Mouse (Mus musculus): ENCODE results near the gene Gm45261.

Gene Gm45261

GRCm38 (mm10) chr1:80461348-80461747, at the start of gene Gm45261:
Gm45261 (minus strand) TSS chr1:80461448.
- no peak for DNase-seq (ENCODE audit: low spot score)

GRCm38 (mm10) chr1:80504757-80505156, 43.5 kb upstream of the Gm45261 start:
- no peak for DNase-seq (ENCODE audit: low spot score)

GRCm38 (mm10) chr1:80504081-80504480, 42.8 kb upstream of the Gm45261 start:
- DNase-seq (ENCODE audit: low spot score): no peak

GRCm38 (mm10) chr1:80502456-80503165, 41.4 kb upstream of the Gm45261 start:
- no peak for DNase-seq (ENCODE audit: low spot score)

- no peak for DNase-seq (ENCODE audit: low spot score)
Observed at GRCm38 (mm10) chr1:80499264-80499663, 38.0 kb upstream of the Gm45261 start.

- DNase-seq (ENCODE audit: low spot score): no peak
Observed at GRCm38 (mm10) chr1:80496360-80496759, 35.1 kb upstream of the Gm45261 start.

GRCm38 (mm10) chr1:80483419-80483818, 22.2 kb upstream of the Gm45261 start:
- no peak for DNase-seq (ENCODE audit: low spot score)

- no peak for DNase-seq (ENCODE audit: low spot score)
Observed at GRCm38 (mm10) chr1:80474942-80475341, 13.7 kb upstream of the Gm45261 start.

- DNase-seq (ENCODE audit: low spot score): no peak
Observed at GRCm38 (mm10) chr1:80472395-80472794, 11.1 kb upstream of the Gm45261 start.

- DNase-seq (ENCODE audit: low spot score): no peak
Observed at GRCm38 (mm10) chr1:80459923-80460322, 1.3 kb downstream of the Gm45261 start.

GRCm38 (mm10) chr1:80459477-80459876, 1.8 kb downstream of the Gm45261 start:
- no peak for DNase-seq (ENCODE audit: low spot score)

- no peak for DNase-seq (ENCODE audit: low spot score)
Observed at GRCm38 (mm10) chr1:80453971-80454370, 7.3 kb downstream of the Gm45261 start.

GRCm38 (mm10) chr1:80451914-80452549, 9.2 kb downstream of the Gm45261 start:
- DNase-seq (ENCODE audit: low spot score): no peak

- no peak for DNase-seq (ENCODE audit: low spot score)
Observed at GRCm38 (mm10) chr1:80447554-80447953, 13.7 kb downstream of the Gm45261 start.

- no peak for DNase-seq (ENCODE audit: low spot score)
Observed at GRCm38 (mm10) chr1:80440911-80441310, 20.3 kb downstream of the Gm45261 start.

- no peak for DNase-seq (ENCODE audit: low spot score)
Observed at GRCm38 (mm10) chr1:80438506-80438905, 22.7 kb downstream of the Gm45261 start.

- DNase-seq (ENCODE audit: low spot score): no peak
Observed at GRCm38 (mm10) chr1:80427946-80428345, 33.3 kb downstream of the Gm45261 start.

- DNase-seq (ENCODE audit: low spot score): no peak
Observed at GRCm38 (mm10) chr1:80427425-80427824, 33.8 kb downstream of the Gm45261 start.

GRCm38 (mm10) chr1:80424666-80425065, 36.6 kb downstream of the Gm45261 start:
- no peak for DNase-seq (ENCODE audit: low spot score)

GRCm38 (mm10) chr1:80418321-80419045, 42.8 kb downstream of the Gm45261 start:
- DNase-seq (ENCODE audit: low spot score): no peak

- no peak for DNase-seq (ENCODE audit: low spot score)
Observed at GRCm38 (mm10) chr1:80416329-80416728, 44.9 kb downstream of the Gm45261 start.

GRCm38 (mm10) chr1:80412521-80412920, 48.7 kb downstream of the Gm45261 start:
- DNase-seq (ENCODE audit: low spot score): no peak
